Mouse (Mus musculus) neural tube, embryonic 15.5 days (tissue): ENCODE measurements around the gene Arid5b. TPM values are rescaled to one million over a fixed set of nuclear protein-coding genes. Genes with fewer than 3 reads are reported as not detected.
A peak's percentile ranks its signal among the peaks of the same experiment; 100 is the strongest.

Source experiments
- ATAC-seq: fragments of 200-750 bp; cut with Nextera tagmentation; 2 replicates; pipeline ENCODE4 v1.8.0; 2017; ENCODE audit warnings: mild to moderate bottlenecking, moderate TSS enrichment, moderate library complexity; ENCODE audit not compliant: low FRiP score
- H3K27ac ChIP-seq: fragments of 300-500 bp; sonication (generic); replicated peaks from 2 replicates; pipeline ENCODE4 v1.5.1; 2015; ENCODE audit warnings: mild to moderate bottlenecking, inconsistent platforms
- H3K27me3 ChIP-seq: fragments of 300-500 bp; sonication (generic); replicated peaks from 2 replicates; pipeline ENCODE4 v1.6.1; 2015; ENCODE audit warnings: inconsistent platforms
- H3K36me3 ChIP-seq: fragments of 300-500 bp; sonication (generic); 2 replicates; pipeline ENCODE4 v1.6.1; 2015; ENCODE audit warnings: inconsistent platforms
- H3K4me1 ChIP-seq: fragments of 300-500 bp; sonication (generic); 2 replicates; pipeline ENCODE4 v1.6.1; 2015; ENCODE audit warnings: inconsistent platforms
- H3K4me2 ChIP-seq: fragments of 300-500 bp; sonication (generic); 2 replicates; pipeline ENCODE4 v1.6.1; 2015; ENCODE audit warnings: inconsistent platforms, mild to moderate bottlenecking, moderate library complexity
- H3K4me3 ChIP-seq: fragments of 300-500 bp; sonication (generic); replicated peaks from 2 replicates; pipeline ENCODE4 v1.5.1; 2015; ENCODE audit warnings: mild to moderate bottlenecking, inconsistent platforms
- H3K9ac ChIP-seq: fragments of 300-500 bp; sonication (generic); replicated peaks from 2 replicates; pipeline ENCODE4 v1.6.1; 2015; ENCODE audit warnings: mild to moderate bottlenecking, inconsistent platforms
- H3K9me3 ChIP-seq: fragments of 300-500 bp; sonication (generic); replicated peaks from 2 replicates; pipeline ENCODE4 v1.6.1; 2016; ENCODE audit warnings: inconsistent platforms
- WGBS: fragments of 180-500 bp; shearing (Covaris S2); methylation state at CpG from one replicate; pipeline ENCODE4 v1.1.7; 2015; ENCODE audit warnings: mixed read lengths; 5-methylcytosine and 5-hydroxymethylcytosine counted together
- polyA plus RNA-seq: library from polyadenylated mRNA; unstranded; fragments of >200 nt; fragmentation: Nextera tagmentation; extraction: Ambion mirVana; gene quantifications from 2 replicates; pipeline ENCODE4 v1.2.1, GENCODE M21; 2015

Arid5b gene
- polyA plus RNA-seq, 1 experiment from 2014 or later: 18.4 TPM

GRCm38 (mm10) chr10:68066173-68066572 lies 212.4 kb downstream of the Arid5b start:
- no peak overlapping the region for H3K9ac ChIP-seq
- no peaks in the 10 kb centered on the region for H3K36me3 ChIP-seq
- no peaks in the 10 kb centered on the region for H3K27me3 ChIP-seq
- no peak overlapping the region for H3K27ac ChIP-seq
- no peak for ATAC-seq
- H3K4me3 ChIP-seq: no peak overlapping the region
- H3K9me3 ChIP-seq: no peaks in the 10 kb centered on the region
- no peak overlapping the region for H3K4me2 ChIP-seq
- peaks cover 15% of the 10 kb centered on the region for H3K4me1 ChIP-seq
- 95% methylated on average over 5 of the region's 5 CpGs for WGBS

DNA sequence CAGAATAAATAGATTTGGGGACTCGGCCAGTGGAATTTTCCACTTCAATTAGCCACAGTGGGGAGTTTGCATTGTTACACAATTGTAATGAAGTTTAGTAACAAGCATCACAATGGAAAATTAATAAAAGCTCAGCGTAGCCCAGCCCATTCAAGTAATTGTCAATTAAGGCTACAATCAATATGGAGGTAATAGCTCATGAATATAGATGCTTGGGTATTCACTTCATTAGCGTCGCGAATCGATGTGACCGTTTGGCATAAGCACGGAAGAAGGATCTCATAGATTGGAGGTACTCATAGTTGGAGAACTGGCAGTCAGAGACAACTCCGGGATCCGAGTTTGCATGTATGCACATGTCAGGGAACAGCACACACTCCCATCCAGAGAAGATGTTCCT lies 214.0 kb downstream of the Arid5b start:
- Histone ChIP-seq H3K9me3 (no peaks in the 10 kb centered on the region), H3K36me3 (no peaks in the 10 kb centered on the region), H3K4me3 (no peak overlapping the region), H3K4me1 (peaks cover 21% of the 10 kb centered on the region), H3K27ac (no peak overlapping the region), H3K27me3 (no peaks in the 10 kb centered on the region), H3K9ac (no peak overlapping the region), H3K4me2 (peak overlapping the region; percentile 22; the same call in 1 of the 2 replicates)
- ATAC-seq: no peak; the same call in 1 of the 2 replicates
- WGBS: 27% methylated on average over 10 of the region's 10 CpGs

DNA sequence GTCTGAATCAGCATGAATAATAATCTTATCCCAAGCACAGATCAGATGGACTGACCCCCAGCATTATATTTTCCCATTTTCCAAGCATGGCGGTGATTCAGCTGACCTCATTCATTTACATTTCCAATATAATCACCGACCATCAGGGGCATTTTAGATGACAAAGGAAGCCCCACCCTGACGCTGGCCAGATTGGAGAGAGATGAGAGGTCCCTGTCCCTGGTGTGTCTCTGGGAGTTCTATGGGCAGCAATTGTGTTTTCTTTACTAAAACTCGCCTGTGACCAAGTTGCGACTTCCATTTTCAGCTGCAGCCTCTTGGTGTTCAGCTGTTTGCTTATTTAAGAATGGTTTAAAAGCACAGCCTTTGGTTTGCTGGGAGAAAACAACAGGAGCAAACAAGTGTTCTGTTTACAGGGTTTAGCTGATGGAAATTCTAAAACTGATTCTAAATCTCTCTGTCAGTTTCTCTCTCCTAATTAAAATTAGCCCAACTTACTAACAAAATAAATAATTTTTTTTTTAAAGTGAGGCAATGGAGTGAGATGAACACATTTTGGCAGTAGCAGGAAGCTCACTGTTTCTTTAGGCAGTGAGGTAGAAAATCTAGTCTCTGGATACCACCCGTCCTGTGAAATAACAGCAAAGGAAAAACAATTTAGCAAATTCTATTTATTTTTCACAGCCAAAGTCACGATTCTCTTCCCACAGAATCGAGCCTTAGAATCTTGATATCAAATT lies 214.6 kb downstream of the Arid5b start:
- no peaks in the 10 kb centered on the region for H3K36me3 ChIP-seq
- no peak overlapping the region for H3K27ac ChIP-seq

GRCm38 (mm10) chr10:68061249-68061615 lies 217.3 kb downstream of the Arid5b start:
- Histone ChIP-seq H3K4me1 (peaks cover 21% of the 10 kb centered on the region), H3K9ac (no peak overlapping the region), H3K4me3 (no peak overlapping the region), H3K4me2 (no peak overlapping the region; the same call in 1 of the 2 replicates), H3K36me3 (no peaks in the 10 kb centered on the region), H3K27me3 (no peaks in the 10 kb centered on the region), H3K27ac (peak overlapping the region; percentile 42; the same call in 1 of the 2 replicates), H3K9me3 (no peaks in the 10 kb centered on the region)
- 23% methylated on average over 8 of the region's 8 CpGs for WGBS
- no peak for ATAC-seq

More for the DNA sequence above, 214.6 kb downstream of the Arid5b start:
- no peaks in the 10 kb centered on the region for H3K27me3 ChIP-seq
- H3K4me1 ChIP-seq: peaks cover 21% of the 10 kb centered on the region
- no peak overlapping the region for H3K9ac ChIP-seq
- no peak overlapping the region for H3K4me3 ChIP-seq
- no peaks in the 10 kb centered on the region for H3K9me3 ChIP-seq
- 21% methylated on average over 8 of the region's 8 CpGs for WGBS
- ATAC-seq: no peak
- H3K4me2 ChIP-seq: peak overlapping the region; percentile 17; the same call in 1 of the 2 replicates

DNA sequence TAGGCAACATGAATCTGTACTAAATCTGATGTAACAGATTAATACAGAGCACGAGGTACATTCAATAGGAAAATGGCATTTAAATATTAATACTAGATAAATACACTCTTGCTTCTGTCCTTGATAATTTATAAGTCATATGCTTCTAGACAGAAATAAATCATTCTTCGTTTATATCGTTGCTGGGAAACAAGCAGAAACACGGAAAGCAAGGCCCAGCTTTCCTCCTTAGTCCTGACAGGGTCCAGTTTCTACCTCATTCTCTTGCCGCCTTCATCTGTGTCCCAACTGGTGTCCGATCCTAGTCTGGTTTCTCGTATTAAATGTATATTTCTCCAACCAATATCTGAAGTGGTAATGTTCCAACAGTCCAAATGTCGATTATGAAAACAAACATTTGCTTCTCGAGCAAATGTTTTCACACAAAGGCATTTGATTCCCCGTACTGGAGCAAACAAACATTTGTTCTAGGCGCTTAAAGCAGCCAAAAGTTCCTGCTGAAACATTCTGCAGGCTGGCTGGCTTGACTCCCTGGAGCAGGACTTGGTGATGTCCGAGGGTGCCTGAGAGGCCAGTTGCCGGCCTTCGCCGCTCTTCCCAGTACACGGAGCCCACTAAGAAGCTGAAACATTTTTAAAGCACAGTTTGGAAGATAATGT lies 217.8 kb downstream of the Arid5b start:
- no peak overlapping the region; the same call in 1 of the 2 replicates for H3K4me2 ChIP-seq
- H3K27me3 ChIP-seq: no peaks in the 10 kb centered on the region
- no peaks in the 10 kb centered on the region for H3K9me3 ChIP-seq
- H3K27ac ChIP-seq: peak overlapping the region; percentile 42; the same call in 1 of the 2 replicates
- no peaks in the 10 kb centered on the region for H3K36me3 ChIP-seq
- H3K4me3 ChIP-seq: no peak overlapping the region
- WGBS: 40% methylated on average over 16 of the region's 16 CpGs
- H3K4me1 ChIP-seq: peaks cover 21% of the 10 kb centered on the region
- ATAC-seq: no peak
- H3K9ac ChIP-seq: no peak overlapping the region

DNA sequence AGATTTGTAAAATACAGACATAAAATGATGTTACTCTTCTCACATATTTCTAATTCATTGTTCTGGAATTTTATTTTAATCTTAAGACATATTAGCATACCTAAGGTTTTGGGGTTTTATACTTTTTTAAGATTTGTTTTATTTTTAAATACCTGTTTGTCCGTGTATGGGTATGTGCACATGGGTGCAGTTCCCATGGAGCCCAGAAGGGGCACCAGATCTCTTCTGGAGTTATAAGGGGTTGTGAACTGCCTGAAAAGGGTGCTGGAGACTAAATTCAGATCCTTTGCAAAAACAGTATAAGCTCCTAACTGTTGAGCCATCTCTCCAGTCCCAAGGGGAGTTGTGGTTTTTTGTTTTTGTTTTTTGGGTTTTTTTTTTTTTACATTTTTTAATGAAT lies 220.2 kb downstream of the Arid5b start:
- Histone ChIP-seq H3K9me3 (no peaks in the 10 kb centered on the region), H3K4me1 (peaks cover 8% of the 10 kb centered on the region), H3K4me3 (no peak overlapping the region), H3K4me2 (no peak overlapping the region), H3K27me3 (no peaks in the 10 kb centered on the region), H3K9ac (no peak overlapping the region), H3K27ac (no peak overlapping the region), H3K36me3 (no peaks in the 10 kb centered on the region)
- no peak for ATAC-seq
- 97% methylated on average over 1 of the region's 1 CpGs for WGBS

DNA sequence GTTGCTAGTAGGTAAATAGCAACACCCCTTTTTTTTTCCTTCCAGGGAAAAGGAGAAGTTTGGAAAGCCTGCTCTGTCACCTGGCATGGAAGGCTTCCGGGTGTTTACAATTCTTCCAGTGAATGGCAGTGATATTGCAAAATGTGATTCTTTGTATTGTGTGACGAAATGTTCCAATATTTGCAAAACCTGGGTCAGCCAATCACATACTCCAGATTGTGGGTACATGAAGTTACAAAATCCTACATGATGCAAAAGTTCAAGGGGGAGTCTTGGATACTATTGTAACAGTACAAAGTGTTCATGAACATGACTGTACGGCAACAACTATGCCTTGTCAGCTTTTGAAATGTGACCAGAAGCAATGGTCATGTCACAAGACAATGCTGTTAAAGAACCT lies 220.7 kb downstream of the Arid5b start:
- ATAC-seq: no peak

GRCm38 (mm10) chr10:68054706-68055105 lies 223.8 kb downstream of the Arid5b start:
- no peak overlapping the region for H3K4me2 ChIP-seq
- no peaks in the 10 kb centered on the region for H3K27me3 ChIP-seq
- 90% methylated on average over 6 of the region's 6 CpGs for WGBS
- no peaks in the 10 kb centered on the region for H3K36me3 ChIP-seq
- H3K27ac ChIP-seq: no peak overlapping the region
- no peak overlapping the region for H3K9ac ChIP-seq
- no peaks in the 10 kb centered on the region for H3K4me1 ChIP-seq
- H3K9me3 ChIP-seq: no peaks in the 10 kb centered on the region
- no peak overlapping the region for H3K4me3 ChIP-seq
- ATAC-seq: no peak

More for the DNA sequence above, 220.7 kb downstream of the Arid5b start:
- Histone ChIP-seq H3K4me1 (peaks cover 8% of the 10 kb centered on the region), H3K36me3 (no peaks in the 10 kb centered on the region), H3K9me3 (no peaks in the 10 kb centered on the region), H3K27ac (no peak overlapping the region), H3K4me3 (no peak overlapping the region), H3K27me3 (no peaks in the 10 kb centered on the region), H3K4me2 (no peak overlapping the region), H3K9ac (no peak overlapping the region)
- WGBS: 97% methylated on average over 3 of the region's 3 CpGs

DNA sequence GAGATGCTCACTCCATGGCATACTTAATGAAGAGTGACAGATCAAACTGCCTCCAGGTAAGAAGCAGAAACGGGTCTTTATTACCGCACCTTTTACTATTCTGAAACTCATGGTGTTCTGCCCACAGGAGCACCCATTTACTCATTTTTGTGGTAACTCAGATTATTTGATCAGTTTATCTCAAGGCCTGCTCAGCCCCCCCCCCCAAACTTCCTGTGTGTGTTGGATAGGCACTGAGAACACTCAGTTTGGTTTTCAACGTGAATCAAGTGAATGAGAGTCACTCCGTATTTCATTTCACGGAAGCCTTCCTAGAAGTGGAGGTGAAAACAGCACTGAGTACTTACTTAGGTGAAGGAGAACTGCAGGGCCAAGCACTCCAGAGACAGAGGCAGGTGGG lies 224.4 kb downstream of the Arid5b start:
- Histone ChIP-seq H3K4me3 (no peak overlapping the region), H3K27ac (no peak overlapping the region), H3K27me3 (no peaks in the 10 kb centered on the region), H3K9ac (no peak overlapping the region), H3K4me1 (no peaks in the 10 kb centered on the region), H3K4me2 (no peak overlapping the region), H3K9me3 (no peaks in the 10 kb centered on the region), H3K36me3 (no peaks in the 10 kb centered on the region)
- ATAC-seq: no peak
- WGBS: 83% methylated on average over 5 of the region's 5 CpGs

- 88% methylated on average over 8 of the region's 8 CpGs for WGBS
These were observed 226.2 kb downstream of the Arid5b start for GRCm38 (mm10) chr10:68052307-68052706.

GRCm38 (mm10) chr10:68051316-68051933 lies 227.1 kb downstream of the Arid5b start:
- Histone ChIP-seq H3K9me3 (no peaks in the 10 kb centered on the region), H3K9ac (no peak overlapping the region), H3K36me3 (no peaks in the 10 kb centered on the region), H3K27me3 (no peaks in the 10 kb centered on the region), H3K27ac (no peak overlapping the region), H3K4me1 (no peaks in the 10 kb centered on the region), H3K4me2 (no peak overlapping the region), H3K4me3 (no peak overlapping the region)
- 86% methylated on average over 14 of the region's 14 CpGs for WGBS
- ATAC-seq: no peak

More at GRCm38 (mm10) chr10:68052307-68052706, 226.2 kb downstream of the Arid5b start:
- no peak for ATAC-seq
- H3K9ac ChIP-seq: no peak overlapping the region
- H3K4me3 ChIP-seq: no peak overlapping the region
- H3K27ac ChIP-seq: no peak overlapping the region
- no peaks in the 10 kb centered on the region for H3K9me3 ChIP-seq
- H3K27me3 ChIP-seq: no peaks in the 10 kb centered on the region
- no peak overlapping the region for H3K4me2 ChIP-seq
- no peaks in the 10 kb centered on the region for H3K4me1 ChIP-seq
- no peaks in the 10 kb centered on the region for H3K36me3 ChIP-seq

- no peak overlapping the region for H3K27ac ChIP-seq
- H3K36me3 ChIP-seq: no peaks in the 10 kb centered on the region
- H3K27me3 ChIP-seq: no peaks in the 10 kb centered on the region
- no peak for ATAC-seq
- no peaks in the 10 kb centered on the region for H3K4me1 ChIP-seq
- H3K9me3 ChIP-seq: no peaks in the 10 kb centered on the region
- WGBS: 91% methylated on average over 13 of the region's 13 CpGs
- no peak overlapping the region for H3K9ac ChIP-seq
- H3K4me2 ChIP-seq: no peak overlapping the region
- H3K4me3 ChIP-seq: no peak overlapping the region
These were observed 227.7 kb downstream of the Arid5b start for GRCm38 (mm10) chr10:68050882-68051281.
